Mouse (Mus musculus) midbrain, embryonic 11.5 days (tissue): ENCODE measurements around the gene Synrg. TPM values are rescaled to one million over a fixed set of nuclear protein-coding genes. Genes with fewer than 3 reads are reported as not detected.

Experiments
- ATAC-seq: fragments of 200-750 bp; cut with Nextera tagmentation; 2 replicates; pipeline ENCODE4 v1.8.0; 2017; ENCODE audit warnings: moderate TSS enrichment, moderate library complexity; ENCODE audit not compliant: low FRiP score
- DNase-seq: peaks from one replicate; pipeline ENCODE4 v3.0.0; 2015; ENCODE audit warnings: low spot score; ENCODE audit errors: missing footprints
- H3K27ac ChIP-seq: fragments of 300-500 bp; sonication (generic); 2 replicates; pipeline ENCODE4 v1.5.1; 2014; ENCODE audit warnings: low read depth, low read length
- H3K27me3 ChIP-seq: fragments of 300-500 bp; sonication (generic); 2 replicates; pipeline ENCODE4 v1.6.1; 2014; ENCODE audit warnings: mild to moderate bottlenecking, low read length, moderate library complexity, mixed read lengths; ENCODE audit not compliant: control insufficient read depth, insufficient read depth
- H3K36me3 ChIP-seq: fragments of 300-500 bp; sonication (generic); 2 replicates; pipeline ENCODE4 v1.6.1; 2014; ENCODE audit warnings: mild to moderate bottlenecking, low read length, moderate library complexity, mixed read lengths; ENCODE audit not compliant: control insufficient read depth, insufficient read depth
- H3K4me1 ChIP-seq: fragments of 300-500 bp; sonication (generic); 2 replicates; pipeline ENCODE4 v1.6.1; 2014; ENCODE audit warnings: low read length; ENCODE audit not compliant: control insufficient read depth, insufficient read depth
- H3K4me2 ChIP-seq: fragments of 300-500 bp; sonication (generic); 2 replicates; pipeline ENCODE4 v1.6.1; 2014; ENCODE audit warnings: mild to moderate bottlenecking, moderate library complexity
- H3K4me3 ChIP-seq: fragments of 300-500 bp; sonication (generic); 2 replicates; pipeline ENCODE4 v1.5.1; 2014; ENCODE audit warnings: low read depth, low read length
- H3K9ac ChIP-seq: fragments of 300-500 bp; sonication (generic); 2 replicates; pipeline ENCODE4 v1.6.1; 2014; ENCODE audit warnings: low read length
- H3K9me3 ChIP-seq: fragments of 300-500 bp; sonication (generic); 2 replicates; pipeline ENCODE4 v1.6.1; 2016; ENCODE audit warnings: low read length; ENCODE audit not compliant: control insufficient read depth
- WGBS: fragments of 180-500 bp; shearing (Covaris S2); extraction: QIAGEN DNeasy Blood & Tissue Kit; methylation state at CpG from one replicate; pipeline ENCODE4 v1.1.7; 2014; 5-methylcytosine and 5-hydroxymethylcytosine counted together
- polyA plus RNA-seq: library from polyadenylated mRNA; unstranded; fragments of >200 nt; fragmentation: Nextera tagmentation; extraction: Ambion mirVana; gene quantifications from 2 replicates; pipeline ENCODE4 v1.2.1, GENCODE M21; 2014

Gene Synrg
- polyA plus RNA-seq, 1 experiment from 2014 or later: 18.8 TPM

DNA sequence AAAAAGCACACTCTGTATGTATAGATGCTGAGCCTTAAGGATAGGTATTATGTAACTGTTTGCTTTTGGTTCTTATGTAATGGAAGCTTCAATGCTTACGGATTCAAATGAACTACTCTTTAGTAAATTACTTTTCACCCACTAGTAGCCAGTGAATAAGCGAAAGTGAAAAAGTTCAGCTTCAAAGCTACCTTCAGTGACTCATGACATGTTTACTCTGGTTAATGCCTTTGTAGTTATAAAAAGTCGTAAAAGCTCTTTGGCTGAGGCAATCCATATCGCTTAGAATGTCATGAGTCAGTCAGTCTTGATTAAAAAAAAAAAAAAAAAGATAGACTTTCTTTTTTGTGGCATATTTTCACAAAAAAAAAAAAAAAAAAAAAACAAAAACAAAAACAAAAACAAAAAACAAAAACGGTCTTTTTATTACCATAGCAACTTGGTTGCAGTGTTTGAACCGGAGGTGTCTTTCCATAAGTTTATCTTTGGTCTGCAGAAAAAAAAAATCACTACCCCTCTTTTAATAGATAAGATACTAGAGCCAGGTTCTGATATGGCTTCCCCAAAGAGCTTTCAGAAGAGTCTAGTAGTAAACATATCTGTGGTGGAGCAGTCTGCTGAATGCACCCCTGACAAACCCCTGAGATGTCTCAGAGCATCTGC, 52.0 kb downstream of the Synrg start:
- Histone ChIP-seq H3K36me3 (peaks cover 3% of the 10 kb centered on the region; the same call in 1 of the 2 replicates), H3K9ac (no peak overlapping the region), H3K4me2 (no peak overlapping the region), H3K4me1 (peaks cover 17% of the 10 kb centered on the region), H3K27ac (no peak overlapping the region), H3K27me3 (no peaks in the 10 kb centered on the region), H3K4me3 (no peak overlapping the region), H3K9me3 (no peaks in the 10 kb centered on the region)
- WGBS: 88% methylated on average over 6 of the region's 6 CpGs
- no peak for ATAC-seq
- no peak for DNase-seq

DNA sequence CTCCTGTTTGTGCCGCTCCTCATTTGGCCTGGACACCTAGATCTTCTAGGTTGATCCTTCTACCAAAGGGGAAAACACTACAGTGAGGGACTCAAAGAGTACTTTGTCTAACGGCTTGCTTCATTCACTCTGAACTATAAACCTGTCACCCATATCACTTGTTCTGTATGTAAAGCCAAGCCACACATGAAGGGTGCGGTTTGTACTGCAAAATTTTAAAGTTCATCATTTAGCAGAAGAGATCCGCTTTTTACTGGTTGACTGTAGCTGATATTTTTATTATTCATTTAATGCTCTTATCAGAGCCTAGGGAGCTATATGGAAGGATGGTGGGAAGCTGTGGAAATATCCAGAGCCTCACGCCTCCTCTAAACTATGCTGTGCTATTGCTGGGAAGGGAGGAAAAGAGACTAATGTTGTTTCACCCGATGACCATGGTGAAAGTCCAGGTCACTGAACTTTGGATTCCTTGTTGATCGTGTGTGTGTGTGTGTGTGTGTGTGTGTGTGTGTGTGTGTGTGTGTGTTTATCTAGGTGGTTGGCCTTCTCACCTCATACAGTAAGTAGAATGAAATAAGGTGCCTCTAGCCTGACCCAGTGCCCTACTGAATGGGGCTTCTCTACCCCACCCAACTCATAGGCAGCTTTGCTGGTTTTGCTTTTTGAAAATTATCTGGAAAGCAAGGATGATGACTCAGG, 52.7 kb downstream of the Synrg start:
- Histone ChIP-seq H3K4me1 (peaks cover 10% of the 10 kb centered on the region), H3K27ac (no peak overlapping the region), H3K9me3 (no peaks in the 10 kb centered on the region), H3K36me3 (peaks cover 3% of the 10 kb centered on the region; the same call in 1 of the 2 replicates), H3K4me2 (no peak overlapping the region), H3K4me3 (no peak overlapping the region), H3K27me3 (no peaks in the 10 kb centered on the region), H3K9ac (no peak overlapping the region)
- ATAC-seq: no peak
- DNase-seq: no peak
- 90% methylated on average over 7 of the region's 7 CpGs for whole genome bisulfite sequencing

GRCm38 (mm10) chr11:84027231-84027630, 63.0 kb downstream of the Synrg start:
- no peaks in the 10 kb centered on the region for H3K27me3 ChIP-seq
- H3K4me3 ChIP-seq: no peak overlapping the region
- WGBS: 92% methylated on average over 5 of the region's 5 CpGs
- H3K36me3 ChIP-seq: peaks cover 23% of the 10 kb centered on the region
- no peaks in the 10 kb centered on the region for H3K9me3 ChIP-seq
- H3K9ac ChIP-seq: no peak overlapping the region
- no peak overlapping the region for H3K4me2 ChIP-seq
- H3K27ac ChIP-seq: no peak overlapping the region
- no peak for ATAC-seq
- no peak for DNase-seq
- H3K4me1 ChIP-seq: no peaks in the 10 kb centered on the region

- Histone ChIP-seq H3K27me3 (no peaks in the 10 kb centered on the region), H3K36me3 (peaks cover 26% of the 10 kb centered on the region)
Measured at GRCm38 (mm10) chr11:84028271-84029028, 64.2 kb downstream of the Synrg start.

GRCm38 (mm10) chr11:84031971-84032370, 67.7 kb downstream of the Synrg start:
- 59% methylated on average over 9 of the region's 9 CpGs for WGBS
- ATAC-seq (no peak), DNase-seq (no peak)
- no peaks in the 10 kb centered on the region for H3K9me3 ChIP-seq
- H3K9ac ChIP-seq: no peak overlapping the region
- no peaks in the 10 kb centered on the region for H3K27me3 ChIP-seq
- H3K27ac ChIP-seq: no peak overlapping the region
- H3K4me3 ChIP-seq: no peak overlapping the region
- no peak overlapping the region for H3K4me2 ChIP-seq
- peaks cover 9% of the 10 kb centered on the region; the same call in 1 of the 2 replicates for H3K36me3 ChIP-seq
- no peaks in the 10 kb centered on the region for H3K4me1 ChIP-seq

More at GRCm38 (mm10) chr11:84028271-84029028, 64.2 kb downstream of the Synrg start:
- WGBS: 87% methylated on average over 9 of the region's 9 CpGs
- Histone ChIP-seq H3K9ac (no peak overlapping the region), H3K4me3 (no peak overlapping the region), H3K4me1 (no peaks in the 10 kb centered on the region), H3K9me3 (no peaks in the 10 kb centered on the region), H3K4me2 (no peak overlapping the region), H3K27ac (no peak overlapping the region)
- no peak for ATAC-seq
- DNase-seq: no peak

- Histone ChIP-seq H3K4me1 (no peaks in the 10 kb centered on the region), H3K4me2 (no peak overlapping the region), H3K27ac (no peak overlapping the region), H3K9me3 (no peaks in the 10 kb centered on the region), H3K4me3 (no peak overlapping the region), H3K27me3 (no peaks in the 10 kb centered on the region), H3K9ac (no peak overlapping the region), H3K36me3 (peaks cover 7% of the 10 kb centered on the region; the same call in 1 of the 2 replicates)
- ATAC-seq (no peak), DNase-seq (no peak)
- 91% methylated on average over 5 of the region's 5 CpGs for WGBS
Measured at GRCm38 (mm10) chr11:84032559-84032958, 68.3 kb downstream of the Synrg start.

- ATAC-seq: no peak
- no peak overlapping the region for H3K9ac ChIP-seq
- H3K27ac ChIP-seq: no peak overlapping the region
- H3K36me3 ChIP-seq: peaks cover 6% of the 10 kb centered on the region; the same call in 1 of the 2 replicates
- H3K27me3 ChIP-seq: no peaks in the 10 kb centered on the region
- no peaks in the 10 kb centered on the region for H3K4me1 ChIP-seq
- H3K4me2 ChIP-seq: no peak overlapping the region
- DNase-seq: no peak
- 90% methylated on average over 5 of the region's 5 CpGs for WGBS
- no peaks in the 10 kb centered on the region for H3K9me3 ChIP-seq
- H3K4me3 ChIP-seq: no peak overlapping the region
Measured at GRCm38 (mm10) chr11:84033671-84034070, 69.4 kb downstream of the Synrg start.

GRCm38 (mm10) chr11:84040621-84041020, 76.4 kb downstream of the Synrg start:
- H3K36me3 ChIP-seq: 0 out of 2 replicates have a peak, but pooled peaks cover 4% of the 10 kb centered on the region
- H3K9me3 ChIP-seq: no peaks in the 10 kb centered on the region
- WGBS: 89% methylated on average over 6 of the region's 6 CpGs
- no peak overlapping the region for H3K9ac ChIP-seq
- H3K4me3 ChIP-seq: no peak overlapping the region
- DNase-seq (no peak), ATAC-seq (no peak)
- no peak overlapping the region for H3K4me2 ChIP-seq
- peaks cover 20% of the 10 kb centered on the region for H3K4me1 ChIP-seq
- peaks cover 2% of the 10 kb centered on the region; the same call in 1 of the 2 replicates for H3K27me3 ChIP-seq
- H3K27ac ChIP-seq: no peak overlapping the region
